ENCODE assay signal across 9 mouse cellular contexts in the genomic region with DNA sequence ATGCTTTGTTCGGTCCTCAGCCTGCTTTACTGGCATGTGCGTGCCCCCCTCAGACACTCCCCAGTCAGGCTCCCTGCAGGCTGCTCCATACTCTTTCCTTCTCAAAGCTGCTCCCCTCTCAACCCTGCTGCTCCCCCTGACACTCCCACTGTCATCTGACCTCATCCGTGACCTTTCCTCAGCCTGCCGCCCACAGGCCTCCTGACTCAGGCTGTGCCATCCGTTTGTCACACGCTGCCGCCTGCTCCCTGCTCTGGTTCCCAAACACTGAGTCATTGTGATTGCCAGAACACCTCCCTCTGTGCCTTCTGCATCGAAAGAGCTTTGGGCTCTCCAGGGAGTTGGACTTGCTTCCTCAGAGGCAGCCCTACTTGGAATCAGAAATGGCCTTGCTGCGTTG.
DNase-seq lines count a peak whose midpoint lies in the region; ATAC-seq and TF ChIP-seq lines count a peak whose summit lies in the region.
"Had no signal": no experiment of that assay in that cellular context is flagged by ENCODE, and none has a peak within 500 bp of the region (broad histone marks: within the 10 kb centered on the region; RNA-seq: fewer than 3 reads in every experiment).

No protein-coding gene starts in this region.

- peaks cover 13% of the 10 kb centered on the region for H3K4me1 ChIP-seq in cortical plate, adult 2 months (ENCODE audit: control insufficient read depth, insufficient read depth, low read length)
- peaks cover 62% of the 10 kb centered on the region for H3K4me1 ChIP-seq in midbrain, embryonic 15.5 days
- no peaks in the 10 kb centered on the region for H3K4me1 ChIP-seq in stomach, postnatal 0 days (replicated peaks; ENCODE audit: control insufficient read depth, insufficient read depth)

- DNase-seq in left cerebral cortex, adult 11 months (ENCODE audit: low spot score) = peak; percentile 74
- DNase-seq in left cerebral cortex, postnatal 4 days = no peak
- DNase-seq in layer of hippocampus, adult 11-12 months (ENCODE audit: low spot score) = peak; percentile 76
- no peak for DNase-seq in ovary, adult 18-20 months (ENCODE audit: low spot score)
- DNase-seq in stomach, postnatal 0 days (ENCODE audit: low spot score) = no peak
- no peak for DNase-seq in lung, postnatal 14 days
- DNase-seq: lung, embryonic 14.5 days had no signal

- no peak overlapping the region for H3K4me2 ChIP-seq in midbrain, embryonic 15.5 days
- no peak overlapping the region for H3K4me2 ChIP-seq in stomach, postnatal 0 days (replicated peaks; ENCODE audit: low read depth)
- H3K4me2 ChIP-seq: lung, embryonic 14.5 days had no signal

- H3K9ac ChIP-seq in midbrain, embryonic 15.5 days = no peak overlapping the region
- H3K9ac ChIP-seq in stomach, postnatal 0 days (ENCODE audit: low read length) = no peak overlapping the region
- H3K9ac ChIP-seq: lung, embryonic 14.5 days had no signal

- no peaks in the 10 kb centered on the region for H3K9me3 ChIP-seq in midbrain, embryonic 15.5 days
- H3K9me3 ChIP-seq in stomach, postnatal 0 days (ENCODE audit: control insufficient read depth, low read length) = no peaks in the 10 kb centered on the region

- no peak for TF ChIP-seq EP300 in stomach, postnatal 0 days (optimal IDR thresholded peaks at IDR 0.05)

- H3K27ac ChIP-seq in cortical plate, adult 2 months (ENCODE audit: insufficient read depth, low read length) = peak overlapping the region; percentile 24; the same call in 1 of the 2 replicates
- H3K27ac ChIP-seq in midbrain, embryonic 15.5 days = peak overlapping the region; percentile 49
- H3K27ac ChIP-seq in stomach, postnatal 0 days (replicated peaks) = no peak overlapping the region

- H3K36me3 ChIP-seq in midbrain, embryonic 15.5 days (replicated peaks) = no peaks in the 10 kb centered on the region
- no peaks in the 10 kb centered on the region for H3K36me3 ChIP-seq in stomach, postnatal 0 days (ENCODE audit: control insufficient read depth, insufficient read depth, low read length)

- TF ChIP-seq POLR2A in cortical plate, adult 2 months (IDR thresholded peaks at IDR 0.05; ENCODE audit: extremely low read depth, insufficient read depth, low read length) = peak; percentile 57; the same call in 1 of the 2 replicates

- intact Hi-C loops in left cerebral cortex, postnatal 4 days (cut with DNase I) = no loop called here

- H3K27me3 ChIP-seq in midbrain, embryonic 15.5 days (replicated peaks) = no peaks in the 10 kb centered on the region
- no peaks in the 10 kb centered on the region for H3K27me3 ChIP-seq in stomach, postnatal 0 days (ENCODE audit: control insufficient read depth, insufficient read depth, low read length)

- H3K4me3 ChIP-seq in cortical plate, adult 2 months (ENCODE audit: insufficient read depth, low read length) = no peak overlapping the region
- H3K4me3 ChIP-seq in midbrain, embryonic 15.5 days = no peak overlapping the region
- H3K4me3 ChIP-seq in stomach, postnatal 0 days (ENCODE audit: low read depth, low read length) = no peak overlapping the region

- no peak for ATAC-seq in midbrain, embryonic 15.5 days (replicated peaks)
- no peak for ATAC-seq in stomach, postnatal 0 days (ENCODE audit: low FRiP score, low TSS enrichment)

- WGBS in midbrain, embryonic 15.5 days = 21% methylated on average over 9 of the region's 9 CpGs
- WGBS in stomach, postnatal 0 days = 36% methylated on average over 9 of the region's 9 CpGs

- TF ChIP-seq CTCF in cortical plate, adult 2 months (IDR thresholded peaks at IDR 0.05; ENCODE audit: extremely low read depth, insufficient read depth, low read length) = no peak
- TF ChIP-seq CTCF in stomach, postnatal 0 days (IDR thresholded peaks at IDR 0.05; ENCODE audit: low read depth) = no peak

Comparison
In these comparisons a context has a peak if more than half of its experiments do, and no peak if none do; other contexts are left out.
1. DNase-seq: peak in left cerebral cortex, adult 11 months (single experiment) and layer of hippocampus, adult 11-12 months (single experiment); none in left cerebral cortex, postnatal 4 days (single experiment), ovary, adult 18-20 months (single experiment), stomach, postnatal 0 days (single experiment) and lung, postnatal 14 days (single experiment).